Mouse (Mus musculus): ENCODE data around the gene Rhbdf2. TPM values are rescaled to one million over a fixed set of nuclear protein-coding genes. Genes with fewer than 3 reads are reported as not detected.

Rhbdf2 gene
- polyA plus RNA-seq, 1 experiment from 2014 or later, result 4.1 TPM

Other genes with a start within 250 kb of the Rhbdf2 start
- gene Rnf157, start 214.0 kb downstream of the Rhbdf2 start, polyA plus RNA-seq (2016; fragmentation: Nextera tagmentation; extraction: Ambion mirVana), result 25.2 and 26.7 TPM in 2 replicates
- gene Ubald2, start 192.9 kb downstream of the Rhbdf2 start, polyA plus RNA-seq (2016; fragmentation: Nextera tagmentation; extraction: Ambion mirVana), result 36.6 and 48.4 TPM in 2 replicates
- 0.35 TPM in 2 replicates for gene Qrich2, start 160.8 kb downstream of the Rhbdf2 start, polyA plus RNA-seq (2016; fragmentation: Nextera tagmentation; extraction: Ambion mirVana)
- gene Prpsap1, start 132.8 kb downstream of the Rhbdf2 start, polyA plus RNA-seq (2016; fragmentation: Nextera tagmentation; extraction: Ambion mirVana), result 186 and 199 TPM in 2 replicates
- 1.4 and 1.8 TPM in 2 replicates for gene Sphk1, start 96.1 kb downstream of the Rhbdf2 start, polyA plus RNA-seq (2016; fragmentation: Nextera tagmentation; extraction: Ambion mirVana)
- 14.8 and 21.7 TPM in 2 replicates for gene Ube2o, start 45.6 kb downstream of the Rhbdf2 start, polyA plus RNA-seq (2016; fragmentation: Nextera tagmentation; extraction: Ambion mirVana)
- gene Aanat, start 40.6 kb downstream of the Rhbdf2 start, polyA plus RNA-seq (2016; fragmentation: Nextera tagmentation; extraction: Ambion mirVana), result not detected in 2 replicates
- 0.45 and 0.63 TPM in 2 replicates for gene Prcd, start 26.5 kb upstream of the Rhbdf2 start, polyA plus RNA-seq (2016; fragmentation: Nextera tagmentation; extraction: Ambion mirVana)
- 3.1 and 3.6 TPM in 2 replicates for gene Cygb, start 27.3 kb upstream of the Rhbdf2 start, polyA plus RNA-seq (2016; fragmentation: Nextera tagmentation; extraction: Ambion mirVana)
- not detected in 2 replicates for gene St6galnac1, start 148.5 kb upstream of the Rhbdf2 start, polyA plus RNA-seq (2016; fragmentation: Nextera tagmentation; extraction: Ambion mirVana)
- gene Mxra7, start 201.0 kb upstream of the Rhbdf2 start, polyA plus RNA-seq (2016; fragmentation: Nextera tagmentation; extraction: Ambion mirVana), result 19.6 and 20.8 TPM in 2 replicates
- gene Mettl23, start 216.3 kb upstream of the Rhbdf2 start, polyA plus RNA-seq (2016; fragmentation: Nextera tagmentation; extraction: Ambion mirVana), result 58.8 and 65.3 TPM in 2 replicates
- 84.5 and 86.2 TPM in 2 replicates for gene Jmjd6, start 216.4 kb upstream of the Rhbdf2 start, polyA plus RNA-seq (2016; fragmentation: Nextera tagmentation; extraction: Ambion mirVana)
- 42.8 and 43.4 TPM in 2 replicates for gene Mfsd11, start 225.4 kb upstream of the Rhbdf2 start, polyA plus RNA-seq (2016; fragmentation: Nextera tagmentation; extraction: Ambion mirVana)
- gene Srsf2, start 226.1 kb upstream of the Rhbdf2 start, polyA plus RNA-seq (2016; fragmentation: Nextera tagmentation; extraction: Ambion mirVana), result 1,004 and 1,014 TPM in 2 replicates

All from limb, embryonic 12.5 days (tissue).